Mouse (Mus musculus) CH12.LX (cell line): ENCODE data around the gene Plk3.

ENCODE experiments used
- CTCF ChIP-seq, 2 experiments: IDR thresholded peaks in 1 of 2; conservative IDR thresholded peaks in 1 of 2; 2 replicates each; pipeline ENCODE4 v1.5.1; 2011 to 2012; ENCODE audit warnings: low read depth in 2 of 2, low read length in 2 of 2, improper control_type of control experiment in 1 of 2, inconsistent platforms in 1 of 2, mild to moderate bottlenecking in 1 of 2, moderate library complexity in 1 of 2
- EP300 ChIP-seq: IDR thresholded peaks from 2 replicates; pipeline ENCODE4 v1.6.1; 2011; ENCODE audit warnings: low read length, improper control_type of control experiment
- HCFC1 ChIP-seq: IDR thresholded peaks from 2 replicates; pipeline ENCODE4 v1.6.1; 2012; ENCODE audit warnings: low read depth, mild to moderate bottlenecking, inconsistent platforms, low read length, improper control_type of control experiment
- MAX ChIP-seq: IDR thresholded peaks from 2 replicates; pipeline ENCODE4 v1.6.1; 2011; ENCODE audit warnings: low read length, improper control_type of control experiment
- MAZ ChIP-seq: IDR thresholded peaks from 2 replicates; pipeline ENCODE4 v1.6.1; 2012; ENCODE audit warnings: low read depth, mild to moderate bottlenecking, inconsistent platforms, low read length, improper control_type of control experiment, moderate library complexity
- MEF2A ChIP-seq: IDR thresholded peaks from 2 replicates; pipeline ENCODE4 v1.6.1; 2014; ENCODE audit warnings: low read depth, mild to moderate bottlenecking, inconsistent platforms, low read length, improper control_type of control experiment, borderline replicate concordance
- POLR2A ChIP-seq: IDR thresholded peaks from 2 replicates; pipeline ENCODE4 v1.6.1; 2011; ENCODE audit warnings: low read depth, mild to moderate bottlenecking, improper control_type of control experiment, low read length
- SMC3 ChIP-seq: IDR thresholded peaks from 2 replicates; pipeline ENCODE4 v1.6.1; 2011; ENCODE audit warnings: low read depth, low read length, improper control_type of control experiment
- UBTF ChIP-seq: IDR thresholded peaks from 2 replicates; pipeline ENCODE4 v1.6.1; 2012; ENCODE audit warnings: low read depth, mild to moderate bottlenecking, inconsistent platforms, low read length, improper control_type of control experiment, moderate library complexity
- USF2 ChIP-seq: conservative IDR thresholded peaks from 2 replicates; pipeline ENCODE4 v1.6.1; 2011; ENCODE audit warnings: low read depth, low read length, improper control_type of control experiment

GRCm38 (mm10) chr4:117139217-117139612 lies 5.5 kb upstream of the Plk3 start:
- peak; percentile 79 to 97 for TF ChIP-seq CTCF (conservative IDR thresholded peaks at IDR 0.05 in 1 of 2, IDR thresholded peaks at IDR 0.05 in 1 of 2; ENCODE audit: low read depth in 2 of 2, low read length in 2 of 2)
- TF ChIP-seq POLR2A: peak; percentile 40; the same call in 1 of the 2 replicates
- TF ChIP-seq MAZ: peak; percentile 56; the same call in 1 of the 2 replicates
- peak; percentile 99 for TF ChIP-seq MAX
- no peak for TF ChIP-seq UBTF
- TF ChIP-seq EP300: no peak
- peak; percentile 84 for TF ChIP-seq SMC3
- peak; percentile 43 for TF ChIP-seq HCFC1
- TF ChIP-seq USF2: peak; percentile 74
- peak; percentile 32; the same call in 1 of the 2 replicates for TF ChIP-seq MEF2A
